Mouse (Mus musculus) stomach, postnatal 0 days (tissue): ENCODE measurements around the gene Fcho2.

Source experiments
- CTCF ChIP-seq: IDR thresholded peaks from 2 replicates; pipeline ENCODE4 v1.5.1; 2016; ENCODE audit warnings: antibody characterized with exemption, low read depth, mild to moderate bottlenecking, moderate library complexity
- EP300 ChIP-seq: optimal IDR thresholded peaks from 2 replicates; pipeline ENCODE3; 2016; ENCODE audit warnings: antibody characterized with exemption

DNA sequence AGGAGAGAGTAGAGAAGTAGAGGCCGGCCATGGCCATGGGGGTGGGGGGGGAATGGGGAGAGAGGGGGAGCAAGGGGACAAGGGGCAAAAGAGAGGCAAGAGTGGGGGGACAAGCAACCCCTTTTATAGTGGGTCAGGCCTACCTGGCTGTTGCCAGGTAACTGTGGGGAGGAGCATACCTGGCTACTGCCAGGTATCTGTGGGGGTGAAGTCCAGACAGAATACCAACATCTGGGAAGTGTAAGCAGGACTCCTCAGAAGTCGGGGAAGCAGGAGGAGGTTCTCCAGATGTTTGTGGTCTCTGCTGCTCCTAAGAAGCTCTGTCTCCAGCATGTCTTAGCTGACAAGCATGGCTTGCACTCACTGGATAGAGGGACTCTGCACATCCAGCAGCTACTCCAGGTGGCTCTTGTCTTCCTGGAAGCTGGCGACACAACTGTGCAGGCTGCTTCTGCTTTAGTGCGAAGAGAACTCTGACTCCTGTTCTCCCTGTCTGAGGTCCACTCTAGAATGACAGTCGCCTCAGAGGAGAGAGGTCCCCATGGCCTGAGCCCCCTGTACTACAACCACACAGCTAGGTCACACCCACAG is 134.7 kb downstream of the Fcho2 start:
- TF ChIP-seq CTCF (no peak), EP300 (no peak)
